Mouse (Mus musculus) heart, postnatal 36 days (tissue): ENCODE measurements at regions not wholly inside any gene's neighbourhood (a gene's known extent, or its start where the extent isn't known, plus 50 kb on each side); places are given as distances from the start of the nearest gene placed in this dataset.
A peak's percentile ranks its signal among the peaks of the same experiment; 100 is the strongest.

Experiments
- DNase-seq, 2 experiments: peaks; one replicate each; pipeline ENCODE4 v3.0.0; 2021 to 2022
- intact Hi-C: fragments of 180-260 bp; cut with DNase I; formaldehyde crosslinking; loops from one replicate; pipeline ENCODE4 v1.15.1; 2025

GRCm38 (mm10) chr7:37908618-37909130 lies 114.7 kb downstream of the Uri1 start:
- intact Hi-C loops, result no loop called here
- DNase-seq, result no peak

- peak in 1 of 2 experiments; percentile 10 for DNase-seq
- intact Hi-C loops, result no loop called here
Measured at GRCm38 (mm10) chr7:37893885-37894284, 120.4 kb upstream of the Zfp536 start.

- DNase-seq, result no peak
- intact Hi-C loops, result no loop called here
Measured at GRCm38 (mm10) chr7:37874382-37874781, 100.9 kb upstream of the Zfp536 start.

GRCm38 (mm10) chr7:37870956-37871355 lies 97.5 kb upstream of the Zfp536 start:
- intact Hi-C loops, result no loop called here
- no peak for DNase-seq

- intact Hi-C loops, result no loop called here
Measured at GRCm38 (mm10) chr7:37866468-37866867, 93.0 kb upstream of the Zfp536 start.

GRCm38 (mm10) chr7:37851471-37851870 lies 78.0 kb upstream of the Zfp536 start:
- intact Hi-C loops, result no loop called here

More at GRCm38 (mm10) chr7:37866468-37866867, 93.0 kb upstream of the Zfp536 start:
- no peak for DNase-seq

GRCm38 (mm10) chr7:37845201-37845600 lies 71.8 kb upstream of the Zfp536 start:
- intact Hi-C loops, result no loop called here
- DNase-seq, result no peak

More at GRCm38 (mm10) chr7:37851471-37851870, 78.0 kb upstream of the Zfp536 start:
- no peak for DNase-seq

- no peak for DNase-seq
- intact Hi-C loops, result no loop called here
Measured at GRCm38 (mm10) chr7:37842000-37842513, 68.6 kb upstream of the Zfp536 start.

- DNase-seq, result no peak
- intact Hi-C loops, result no loop called here
Measured at GRCm38 (mm10) chr7:37841549-37841948, 68.1 kb upstream of the Zfp536 start.

GRCm38 (mm10) chr7:37837883-37838282 lies 64.4 kb upstream of the Zfp536 start:
- intact Hi-C loops, result no loop called here
- DNase-seq, result peak in 1 of 2 experiments; percentile 6

- peak in 1 of 2 experiments; percentile 12 for DNase-seq
- intact Hi-C loops, result no loop called here
Measured at GRCm38 (mm10) chr7:37837372-37837771, 63.9 kb upstream of the Zfp536 start.

GRCm38 (mm10) chr7:37833420-37833819 lies 60.0 kb upstream of the Zfp536 start:
- intact Hi-C loops, result no loop called here
- DNase-seq, result no peak

- intact Hi-C loops, result no loop called here
- DNase-seq, result no peak
Measured at GRCm38 (mm10) chr7:37832322-37832721, 58.9 kb upstream of the Zfp536 start.

GRCm38 (mm10) chr7:37825766-37826165 lies 52.3 kb upstream of the Zfp536 start:
- intact Hi-C loops, result no loop called here
- DNase-seq, result no peak
